ENCODE assay signal across 8 mouse cellular contexts in the genomic region with DNA sequence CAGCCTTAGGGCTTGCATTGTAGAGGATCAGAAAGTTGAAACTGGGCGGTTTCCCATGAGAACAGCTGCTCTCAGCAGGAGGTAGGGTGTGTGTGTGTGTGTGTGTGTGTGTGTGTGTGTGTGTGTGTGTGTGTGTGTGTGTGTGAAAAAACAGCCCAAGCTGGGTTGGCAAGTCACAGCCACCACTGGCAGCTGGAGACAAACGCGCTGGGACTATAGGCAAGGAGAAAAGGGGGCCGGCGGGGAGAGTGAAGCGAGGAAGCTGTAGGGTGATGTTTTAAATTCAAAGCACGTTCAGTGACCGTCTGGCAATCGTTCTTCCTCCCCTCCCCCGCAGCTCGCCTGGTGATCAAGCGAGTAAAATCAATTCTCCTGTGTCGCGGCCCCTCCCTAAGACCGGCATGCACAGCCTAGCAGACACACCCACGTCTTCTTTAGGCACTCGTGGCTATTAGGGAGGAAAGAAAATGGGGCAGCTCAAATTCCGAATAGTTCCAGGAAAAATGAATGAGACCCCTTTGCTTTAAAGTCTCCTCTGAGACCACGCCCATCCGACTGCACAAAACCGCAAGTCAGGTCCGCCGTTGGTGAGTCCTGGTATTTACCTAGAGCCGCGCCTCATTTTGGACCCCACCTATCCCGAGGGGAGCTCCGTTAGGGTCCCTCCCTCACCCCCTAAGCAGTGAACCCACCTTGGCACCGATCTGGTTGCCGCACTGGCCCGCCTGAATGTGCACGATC. TPM values are rescaled to one million over a fixed set of nuclear protein-coding genes. Genes with fewer than 3 reads are reported as not detected.
DNase-seq lines count a peak whose midpoint lies in the region; ATAC-seq and TF ChIP-seq lines count a peak whose summit lies in the region.

No protein-coding gene starts in this region.

- peak overlapping the region; percentile 49 for H3K4me2 ChIP-seq in embryonic facial prominence, embryonic 11.5 days (ENCODE audit: low read depth, low read length)
- peak overlapping the region; percentile 90 for H3K4me2 ChIP-seq in lung, postnatal 0 days (replicated peaks; ENCODE audit: low read depth, low read length)

- peak overlapping the region; percentile 75 for H3K4me3 ChIP-seq in embryonic facial prominence, embryonic 11.5 days (ENCODE audit: low read depth, low read length)
- H3K4me3 ChIP-seq in layer of hippocampus, adult 2 months, result peak overlapping the region; percentile 86
- peak overlapping the region; percentile 62 for H3K4me3 ChIP-seq in lung, postnatal 0 days (ENCODE audit: low read depth, low read length)

- no peak for TF ChIP-seq EP300 in lung, postnatal 0 days (IDR thresholded peaks at IDR 0.05)

- intact Hi-C loops in heart, postnatal 10 days (cut with DNase I), result loop anchor here (2.0 kb wide), 1 partner anchor 51 kb away; a partner anchor contains a TSS

- no peaks in the 10 kb centered on the region; the same call in none of the 2 replicates for H3K36me3 ChIP-seq in embryonic facial prominence, embryonic 11.5 days (replicated peaks; ENCODE audit: control insufficient read depth, insufficient read depth, low read depth, low read length)
- H3K36me3 ChIP-seq in lung, postnatal 0 days (ENCODE audit: insufficient read depth, low read length), result no peaks in the 10 kb centered on the region

- no peaks in the 10 kb centered on the region for H3K27me3 ChIP-seq in embryonic facial prominence, embryonic 11.5 days (ENCODE audit: control insufficient read depth, insufficient read depth, low read length)
- H3K27me3 ChIP-seq in lung, postnatal 0 days (replicated peaks; ENCODE audit: insufficient read depth, low read length), result peaks cover 9% of the 10 kb centered on the region; the same call in 1 of the 2 replicates

- 0% methylated on average over 30 of the region's 31 CpGs for WGBS in embryonic facial prominence, embryonic 11.5 days
- under 1% methylated on average over 30 of the region's 31 CpGs for WGBS in lung, postnatal 0 days

- no peaks in the 10 kb centered on the region for H3K4me1 ChIP-seq in embryonic facial prominence, embryonic 11.5 days (ENCODE audit: control insufficient read depth, insufficient read depth, low read length)
- 0 out of 2 replicates have a peak, but pooled peaks cover 10% of the 10 kb centered on the region for H3K4me1 ChIP-seq in lung, postnatal 0 days (ENCODE audit: insufficient read depth, low read depth, low read length)

- no peak overlapping the region for H3K27ac ChIP-seq in embryonic facial prominence, embryonic 11.5 days (replicated peaks; ENCODE audit: low read depth, low read length)
- H3K27ac ChIP-seq in layer of hippocampus, adult 2 months, result peak overlapping the region; percentile 92
- H3K27ac ChIP-seq in lung, postnatal 0 days (ENCODE audit: low read length), result no peak overlapping the region

- H3K9ac ChIP-seq in embryonic facial prominence, embryonic 11.5 days (replicated peaks; ENCODE audit: low read length), result peak overlapping the region; percentile 65
- no peak overlapping the region; the same call in 1 of the 2 replicates for H3K9ac ChIP-seq in lung, postnatal 0 days (replicated peaks; ENCODE audit: low read depth)

- no peaks in the 10 kb centered on the region for H3K9me3 ChIP-seq in embryonic facial prominence, embryonic 11.5 days (replicated peaks; ENCODE audit: control insufficient read depth, low read length)
- H3K9me3 ChIP-seq in lung, postnatal 0 days (ENCODE audit: low read length), result no peaks in the 10 kb centered on the region

- peak; percentile 1; the same call in 1 of the 2 replicates for ATAC-seq in embryonic facial prominence, embryonic 11.5 days (replicated peaks; ENCODE audit: insufficient number of reproducible peaks, low FRiP score, low TSS enrichment, low read depth)
- ATAC-seq in lung, postnatal 0 days, result peak; percentile 25

- 0 out of 2 replicates have a peak, but pooled peaks have one; percentile 18 for TF ChIP-seq CTCF in layer of hippocampus, adult 2 months (conservative IDR thresholded peaks at IDR 0.05)
- TF ChIP-seq CTCF in lung, postnatal 0 days (IDR thresholded peaks at IDR 0.05), result no peak

- DNase-seq in urinary bladder, postnatal 25 days (ENCODE audit: low spot score), result peak; percentile 48
- no peak for DNase-seq in urinary bladder, postnatal 36 days (ENCODE audit: low spot score in 2 of 2)
- DNase-seq in embryonic facial prominence, embryonic 11.5 days (ENCODE audit: low spot score), result peak; percentile 77
- peak; percentile 42 to 53 for DNase-seq in heart, postnatal 10 days
- DNase-seq in layer of hippocampus, adult 2 months (ENCODE audit: low spot score in 2 of 2), result peak in 1 of 2 experiments; percentile 67
- DNase-seq in lung, postnatal 0 days (ENCODE audit: low spot score), result peak; percentile 51
- DNase-seq in retina, postnatal 7 days (ENCODE audit: low read depth, low spot score), result peak; percentile 23
- DNase-seq in urinary bladder, adult 2 months (ENCODE audit: low spot score), result no peak

RNA-seq across cellular contexts. Expression of a gene that starts 0.6 kb away (rescaled TPM):
- polyA plus RNA-seq in embryonic facial prominence, embryonic 11.5 days (2014; fragmentation: Nextera tagmentation; extraction: Ambion mirVana), result 77.6 and 88.3 TPM in 2 replicates
- total RNA-seq in heart, postnatal 10 days (2021), result 10 to 100 TPM; 22.7 to 27.2 TPM
- total RNA-seq in layer of hippocampus, adult 2 months (2021), result 100 to 1,000 TPM; 227 to 233 TPM
- 6.0 and 7.5 TPM in 2 replicates for polyA plus RNA-seq in lung, postnatal 0 days (2015; fragmentation: Nextera tagmentation; extraction: Ambion mirVana)
- polyA plus RNA-seq in urinary bladder, adult 2 months (2012; rRNA removed), result 8.7 and 13.3 TPM in 2 replicates

RNA-seq across cellular contexts. Expression of a gene that starts 33.1 kb away (rescaled TPM):
- 101 and 108 TPM in 2 replicates for polyA plus RNA-seq in embryonic facial prominence, embryonic 11.5 days (2014; fragmentation: Nextera tagmentation; extraction: Ambion mirVana)
- 10 to 100 TPM; 34.0 to 39.0 TPM for total RNA-seq in heart, postnatal 10 days (2021)
- total RNA-seq in layer of hippocampus, adult 2 months (2021), result 10 to 100 TPM; 23.7 to 23.9 TPM
- 50.1 and 50.2 TPM in 2 replicates for polyA plus RNA-seq in lung, postnatal 0 days (2015; fragmentation: Nextera tagmentation; extraction: Ambion mirVana)
- polyA plus RNA-seq in urinary bladder, adult 2 months (2012; rRNA removed), result 61.5 and 69.2 TPM in 2 replicates

RNA-seq across cellular contexts. Expression of a gene that starts 51.8 kb away (rescaled TPM):
- 115 and 146 TPM in 2 replicates for polyA plus RNA-seq in embryonic facial prominence, embryonic 11.5 days (2014; fragmentation: Nextera tagmentation; extraction: Ambion mirVana)
- 100 to 1,000 TPM; 114 to 117 TPM for total RNA-seq in heart, postnatal 10 days (2021)
- total RNA-seq in layer of hippocampus, adult 2 months (2021), result 1,000 to 10,000 TPM in 1 of 2 experiments, 100 to 1,000 TPM in 1; 962 to 1,047 TPM
- polyA plus RNA-seq in lung, postnatal 0 days (2015; fragmentation: Nextera tagmentation; extraction: Ambion mirVana), result 152 and 167 TPM in 2 replicates
- 140 and 213 TPM in 2 replicates for polyA plus RNA-seq in urinary bladder, adult 2 months (2012; rRNA removed)

Comparison
In these comparisons a context has a peak if more than half of its experiments do, and no peak if none do; other contexts are left out.
1. DNase-seq: peak in urinary bladder, postnatal 25 days (single experiment), embryonic facial prominence, embryonic 11.5 days (single experiment), heart, postnatal 10 days (2 of 2), lung, postnatal 0 days (single experiment) and retina, postnatal 7 days (single experiment); none in urinary bladder, postnatal 36 days (0 of 2) and urinary bladder, adult 2 months (single experiment).
2. Peak in every context shown above with its lines, with median percentiles within 50 percentile points of each other: H3K4me3 ChIP-seq.